Mouse (Mus musculus): ENCODE measurements at regions not wholly inside any gene's neighbourhood (a gene's known extent, or its start where the extent isn't known, plus 50 kb on each side); places are given as distances from the start of the nearest gene placed in this dataset.

- Histone ChIP-seq H3K79me2 (ENCODE audit: control insufficient read depth, insufficient read depth) (no peaks in the 10 kb centered on the region), H3K4me3 (no peak overlapping the region), H3K36me3 (ENCODE audit: control insufficient read depth, insufficient read depth) (no peaks in the 10 kb centered on the region), H3K4me2 (ENCODE audit: low read depth) (peak overlapping the region; percentile 49), H3K27me3 (ENCODE audit: control insufficient read depth, insufficient read depth, insufficient read length) (peaks cover 34% of the 10 kb centered on the region), H3ac (ENCODE audit: control insufficient read depth, insufficient read length) (no peak overlapping the region)
- TF ChIP-seq E2F4 (IDR thresholded peaks at IDR 0.05; ENCODE audit: insufficient read depth) (no peak), POLR2A (IDR thresholded peaks at IDR 0.05; ENCODE audit: insufficient read length, low read depth) (no peak)
Observed at GRCm38 (mm10) chr6:99984057-99984855, 258.1 kb upstream of the Prok2 start.

GRCm38 (mm10) chr6:99979614-99980013 lies 253.4 kb upstream of the Prok2 start:
- no peak for TF ChIP-seq TCF3 (IDR thresholded peaks at IDR 0.05; ENCODE audit: insufficient read length, low read depth)
- no peak for TF ChIP-seq MYOG (IDR thresholded peaks at IDR 0.05; ENCODE audit: control insufficient read depth in 1 of 3, insufficient read depth in 1 of 3, insufficient read length in 2 of 3, low read depth in 2 of 3)
- no peak for TF ChIP-seq CEBPB (IDR thresholded peaks at IDR 0.05; ENCODE audit: insufficient read depth, poor library complexity, severe bottlenecking)
- no peak for TF ChIP-seq POLR2AphosphoS2 (IDR thresholded peaks at IDR 0.05; ENCODE audit: insufficient read length, low read depth)
- TF ChIP-seq MAX (IDR thresholded peaks at IDR 0.05; ENCODE audit: low read depth) = no peak
- TF ChIP-seq SRF (IDR thresholded peaks at IDR 0.05; ENCODE audit: control insufficient read depth, insufficient read length, low read depth) = no peak
- no peak for TF ChIP-seq POLR2A (IDR thresholded peaks at IDR 0.05; ENCODE audit: insufficient read length, low read depth)
- no peak for TF ChIP-seq TCF12 (IDR thresholded peaks at IDR 0.05; ENCODE audit: insufficient read depth, poor library complexity, severe bottlenecking)
- TF ChIP-seq USF1 (IDR thresholded peaks at IDR 0.05; ENCODE audit: low read depth) = no peak
- no peak for TF ChIP-seq REST (IDR thresholded peaks at IDR 0.05; ENCODE audit: insufficient read depth, insufficient read length)
- no peak for TF ChIP-seq MYOD1 (IDR thresholded peaks at IDR 0.05; ENCODE audit: control insufficient read depth in 1 of 3, insufficient read length in 2 of 3, low read depth in 2 of 3)
- TF ChIP-seq E2F4 (IDR thresholded peaks at IDR 0.05; ENCODE audit: insufficient read depth) = no peak
- Histone ChIP-seq H3K79me2 (ENCODE audit: control insufficient read depth, insufficient read depth) (no peaks in the 10 kb centered on the region), H3K4me3 (no peak overlapping the region), H3K27me3 (ENCODE audit: control insufficient read depth, insufficient read depth, insufficient read length) (peaks cover 9% of the 10 kb centered on the region), H3K36me3 (ENCODE audit: control insufficient read depth, insufficient read depth) (no peaks in the 10 kb centered on the region), H3ac (ENCODE audit: control insufficient read depth, insufficient read length) (no peak overlapping the region), H3K4me2 (ENCODE audit: low read depth) (no peak overlapping the region)

- Histone ChIP-seq H3K36me3 (ENCODE audit: control insufficient read depth, insufficient read depth) (no peaks in the 10 kb centered on the region), H3K4me2 (ENCODE audit: low read depth) (no peak overlapping the region), H3K27me3 (ENCODE audit: control insufficient read depth, insufficient read depth, insufficient read length) (peaks cover 9% of the 10 kb centered on the region), H3K4me3 (no peak overlapping the region), H3ac (ENCODE audit: control insufficient read depth, insufficient read length) (no peak overlapping the region), H3K79me2 (ENCODE audit: control insufficient read depth, insufficient read depth) (no peaks in the 10 kb centered on the region)
- TF ChIP-seq SRF (IDR thresholded peaks at IDR 0.05; ENCODE audit: control insufficient read depth, insufficient read length, low read depth) (no peak), CEBPB (IDR thresholded peaks at IDR 0.05; ENCODE audit: insufficient read depth, poor library complexity, severe bottlenecking) (no peak), USF1 (IDR thresholded peaks at IDR 0.05; ENCODE audit: low read depth) (no peak), MYOG (IDR thresholded peaks at IDR 0.05; ENCODE audit: control insufficient read depth in 1 of 3, insufficient read depth in 1 of 3, insufficient read length in 2 of 3, low read depth in 2 of 3) (no peak), REST (IDR thresholded peaks at IDR 0.05; ENCODE audit: insufficient read depth, insufficient read length) (no peak), POLR2A (IDR thresholded peaks at IDR 0.05; ENCODE audit: insufficient read length, low read depth) (no peak), MAX (IDR thresholded peaks at IDR 0.05; ENCODE audit: low read depth) (no peak), E2F4 (IDR thresholded peaks at IDR 0.05; ENCODE audit: insufficient read depth) (no peak), POLR2AphosphoS2 (IDR thresholded peaks at IDR 0.05; ENCODE audit: insufficient read length, low read depth) (no peak)
Observed at GRCm38 (mm10) chr6:99978164-99978746, 252.1 kb upstream of the Prok2 start.

DNA sequence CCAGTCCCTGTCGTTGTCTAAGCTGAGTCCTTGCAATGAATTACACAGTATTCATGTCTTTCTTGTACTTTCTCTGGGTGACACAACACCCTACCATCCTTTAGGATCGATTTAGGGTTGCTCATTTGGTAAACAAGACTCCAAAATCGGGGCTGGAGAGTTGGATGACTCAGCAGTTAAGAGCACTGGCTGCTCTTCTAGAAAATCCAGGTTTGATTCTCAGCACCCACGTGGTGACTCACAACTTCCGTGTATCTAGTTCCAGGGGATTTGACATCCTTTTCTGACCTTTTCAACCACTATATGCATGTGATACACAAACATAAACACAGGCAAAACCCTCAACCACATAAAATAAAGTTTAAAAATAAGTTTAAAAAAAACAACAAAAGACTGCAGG lies 250.0 kb upstream of the Prok2 start:
- Histone ChIP-seq H3ac (ENCODE audit: control insufficient read depth, insufficient read length) (no peak overlapping the region), H3K36me3 (ENCODE audit: control insufficient read depth, insufficient read depth) (no peaks in the 10 kb centered on the region), H3K79me2 (ENCODE audit: control insufficient read depth, insufficient read depth) (no peaks in the 10 kb centered on the region), H3K4me2 (ENCODE audit: low read depth) (no peak overlapping the region), H3K27me3 (ENCODE audit: control insufficient read depth, insufficient read depth, insufficient read length) (peaks cover 5% of the 10 kb centered on the region), H3K4me3 (no peak overlapping the region)
- TF ChIP-seq REST (IDR thresholded peaks at IDR 0.05; ENCODE audit: insufficient read depth, insufficient read length) (no peak), E2F4 (IDR thresholded peaks at IDR 0.05; ENCODE audit: insufficient read depth) (no peak), USF1 (IDR thresholded peaks at IDR 0.05; ENCODE audit: low read depth) (peak; percentile 29), SRF (IDR thresholded peaks at IDR 0.05; ENCODE audit: control insufficient read depth, insufficient read length, low read depth) (no peak)

DNA sequence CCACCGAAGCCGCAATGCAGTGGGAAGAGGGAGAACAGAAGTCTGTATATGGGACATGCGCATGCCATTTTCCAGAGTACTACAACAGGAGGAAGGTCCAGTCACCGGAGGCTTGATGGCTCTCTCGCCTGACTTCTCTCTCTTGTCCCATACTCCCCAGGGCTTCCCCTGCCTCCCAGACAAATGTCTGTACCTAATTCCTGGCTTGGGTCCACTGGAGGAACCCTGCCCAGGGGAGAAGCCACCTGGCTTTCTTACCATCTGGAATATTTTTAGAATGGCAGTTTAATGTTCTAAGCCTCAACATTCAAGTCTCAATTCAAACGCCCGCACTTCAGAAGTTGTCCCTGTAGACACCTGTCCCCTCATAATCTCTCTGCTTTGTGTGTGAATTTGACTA lies 249.3 kb upstream of the Prok2 start:
- Histone ChIP-seq H3K4me3 (no peak overlapping the region), H3K79me2 (ENCODE audit: control insufficient read depth, insufficient read depth) (no peaks in the 10 kb centered on the region), H3K36me3 (ENCODE audit: control insufficient read depth, insufficient read depth) (no peaks in the 10 kb centered on the region), H3K27me3 (ENCODE audit: control insufficient read depth, insufficient read depth, insufficient read length) (no peaks in the 10 kb centered on the region), H3ac (ENCODE audit: control insufficient read depth, insufficient read length) (no peak overlapping the region), H3K4me2 (ENCODE audit: low read depth) (no peak overlapping the region)
- no peak for TF ChIP-seq MAX (IDR thresholded peaks at IDR 0.05; ENCODE audit: low read depth)
